Mouse (Mus musculus) heart, embryonic 13.5 days (tissue): Measurements from ENCODE around the gene Spint2. TPM values are rescaled to one million over a fixed set of nuclear protein-coding genes. Genes with fewer than 3 reads are reported as not detected.

Experiments
- ATAC-seq: fragments of 200-750 bp; cut with Nextera tagmentation; 2 replicates; pipeline ENCODE4 v1.8.0; 2017; ENCODE audit warnings: moderate TSS enrichment; ENCODE audit not compliant: insufficient number of reproducible peaks, low FRiP score, low TSS enrichment; ENCODE audit errors: extremely low read depth
- H3K27ac ChIP-seq: fragments of 300-500 bp; sonication (generic); replicated peaks from 2 replicates; pipeline ENCODE4 v1.5.1; 2015; ENCODE audit warnings: moderate library complexity, mild to moderate bottlenecking, inconsistent platforms
- H3K27me3 ChIP-seq: fragments of 300-500 bp; sonication (generic); replicated peaks from 2 replicates; pipeline ENCODE4 v1.6.1; 2015; ENCODE audit warnings: mild to moderate bottlenecking, inconsistent platforms
- H3K36me3 ChIP-seq: fragments of 300-500 bp; sonication (generic); 2 replicates; pipeline ENCODE4 v1.6.1; 2015; ENCODE audit warnings: mild to moderate bottlenecking, inconsistent platforms
- H3K4me1 ChIP-seq: fragments of 300-500 bp; sonication (generic); 2 replicates; pipeline ENCODE4 v1.6.1; 2015; ENCODE audit warnings: inconsistent platforms
- H3K4me2 ChIP-seq: fragments of 300-500 bp; sonication (generic); 2 replicates; pipeline ENCODE4 v1.6.1; 2015; ENCODE audit warnings: inconsistent platforms, mild to moderate bottlenecking, moderate library complexity
- H3K4me3 ChIP-seq: fragments of 300-500 bp; sonication (generic); 2 replicates; pipeline ENCODE4 v1.5.1; 2015; ENCODE audit warnings: moderate library complexity, mild to moderate bottlenecking, inconsistent platforms
- H3K9ac ChIP-seq: fragments of 300-500 bp; sonication (generic); 2 replicates; pipeline ENCODE4 v1.6.1; 2015; ENCODE audit warnings: inconsistent platforms, mild to moderate bottlenecking, moderate library complexity
- H3K9me3 ChIP-seq: fragments of 300-500 bp; sonication (generic); 2 replicates; pipeline ENCODE4 v1.6.1; 2016; ENCODE audit warnings: inconsistent platforms
- WGBS: fragments of 180-500 bp; shearing (Covaris S2); methylation state at CpG from one replicate; pipeline ENCODE4 v1.1.7; 2015; ENCODE audit warnings: mixed read lengths; 5-methylcytosine and 5-hydroxymethylcytosine counted together
- polyA plus RNA-seq: library from polyadenylated mRNA; unstranded; fragments of >200 nt; fragmentation: Nextera tagmentation; extraction: Ambion mirVana; gene quantifications from 2 replicates; pipeline ENCODE4 v1.2.1, GENCODE M21; 2015

The Spint2 gene
- polyA plus RNA-seq, 1 experiment from 2014 or later: 111 TPM

GRCm38 (mm10) chr7:29313572-29314261, 32.0 kb upstream of the Spint2 start:
- H3K4me2 ChIP-seq: no peak overlapping the region
- peaks cover 36% of the 10 kb centered on the region for H3K4me1 ChIP-seq
- no peak overlapping the region for H3K9ac ChIP-seq
- H3K27me3 ChIP-seq: peaks cover 80% of the 10 kb centered on the region
- no peak overlapping the region for H3K27ac ChIP-seq
- no peak for ATAC-seq
- no peaks in the 10 kb centered on the region for H3K9me3 ChIP-seq
- H3K36me3 ChIP-seq: no peaks in the 10 kb centered on the region
- WGBS: 50% methylated on average over 9 of the region's 9 CpGs
- no peak overlapping the region for H3K4me3 ChIP-seq

GRCm38 (mm10) chr7:29313051-29313450, 31.3 kb upstream of the Spint2 start:
- 33% methylated on average over 9 of the region's 9 CpGs for WGBS
- H3K9me3 ChIP-seq: no peaks in the 10 kb centered on the region
- peaks cover 80% of the 10 kb centered on the region for H3K27me3 ChIP-seq
- H3K36me3 ChIP-seq: no peaks in the 10 kb centered on the region
- no peak for ATAC-seq
- peaks cover 34% of the 10 kb centered on the region for H3K4me1 ChIP-seq
- H3K27ac ChIP-seq: no peak overlapping the region
- H3K9ac ChIP-seq: no peak overlapping the region
- H3K4me3 ChIP-seq: no peak overlapping the region
- no peak overlapping the region for H3K4me2 ChIP-seq

GRCm38 (mm10) chr7:29309749-29310148, 28.0 kb upstream of the Spint2 start:
- H3K27ac ChIP-seq: no peak overlapping the region
- no peaks in the 10 kb centered on the region for H3K36me3 ChIP-seq
- H3K27me3 ChIP-seq: peaks cover 75% of the 10 kb centered on the region
- H3K4me3 ChIP-seq: peak overlapping the region; percentile 57
- peaks cover 34% of the 10 kb centered on the region for H3K4me1 ChIP-seq
- H3K9me3 ChIP-seq: no peaks in the 10 kb centered on the region
- peak overlapping the region; percentile 79 for H3K9ac ChIP-seq
- peak overlapping the region; percentile 98 for H3K4me2 ChIP-seq
- no peak for ATAC-seq
- WGBS: 4% methylated on average over 5 of the region's 5 CpGs

- peaks cover 76% of the 10 kb centered on the region for H3K27me3 ChIP-seq
- peak overlapping the region; percentile 98 for H3K4me2 ChIP-seq
- H3K9ac ChIP-seq: peak overlapping the region; percentile 79
- ATAC-seq: no peak
- peaks cover 38% of the 10 kb centered on the region for H3K4me1 ChIP-seq
- no peak overlapping the region for H3K27ac ChIP-seq
- H3K4me3 ChIP-seq: peak overlapping the region; percentile 57
- WGBS: under 1% methylated on average over 36 of the region's 36 CpGs
- no peaks in the 10 kb centered on the region for H3K36me3 ChIP-seq
- H3K9me3 ChIP-seq: no peaks in the 10 kb centered on the region
Measured at GRCm38 (mm10) chr7:29309221-29309721, 27.6 kb upstream of the Spint2 start.

- no peaks in the 10 kb centered on the region for H3K9me3 ChIP-seq
- H3K4me2 ChIP-seq: peak overlapping the region; percentile 98
- ATAC-seq: peak; percentile 69
- H3K9ac ChIP-seq: peak overlapping the region; percentile 74
- 1% methylated on average over 42 of the region's 42 CpGs for WGBS
- no peak overlapping the region for H3K27ac ChIP-seq
- peak overlapping the region; percentile 67 for H3K4me3 ChIP-seq
- no peaks in the 10 kb centered on the region for H3K36me3 ChIP-seq
- H3K27me3 ChIP-seq: peaks cover 89% of the 10 kb centered on the region
- peaks cover 42% of the 10 kb centered on the region for H3K4me1 ChIP-seq
Measured at GRCm38 (mm10) chr7:29307350-29308104, 25.8 kb upstream of the Spint2 start.

- no peak overlapping the region for H3K9ac ChIP-seq
- H3K4me2 ChIP-seq: no peak overlapping the region
- H3K4me3 ChIP-seq: no peak overlapping the region
- ATAC-seq: no peak
- H3K4me1 ChIP-seq: peaks cover 42% of the 10 kb centered on the region
- 26% methylated on average over 7 of the region's 7 CpGs for WGBS
- H3K36me3 ChIP-seq: no peaks in the 10 kb centered on the region
- peaks cover 92% of the 10 kb centered on the region for H3K27me3 ChIP-seq
- no peak overlapping the region for H3K27ac ChIP-seq
- H3K9me3 ChIP-seq: no peaks in the 10 kb centered on the region
Measured at GRCm38 (mm10) chr7:29306619-29307018, 24.9 kb upstream of the Spint2 start.

GRCm38 (mm10) chr7:29306108-29306507, 24.4 kb upstream of the Spint2 start:
- Histone ChIP-seq H3K27me3 (peaks cover 89% of the 10 kb centered on the region), H3K4me1 (peaks cover 42% of the 10 kb centered on the region)

GRCm38 (mm10) chr7:29305263-29305988, 23.7 kb upstream of the Spint2 start:
- H3K4me3 ChIP-seq: peak overlapping the region; percentile 62
- H3K36me3 ChIP-seq: no peaks in the 10 kb centered on the region
- peaks cover 42% of the 10 kb centered on the region for H3K4me1 ChIP-seq
- no peak overlapping the region for H3K27ac ChIP-seq
- 26% methylated on average over 9 of the region's 9 CpGs for WGBS
- no peak for ATAC-seq
- H3K27me3 ChIP-seq: peaks cover 82% of the 10 kb centered on the region
- no peaks in the 10 kb centered on the region for H3K9me3 ChIP-seq
- H3K4me2 ChIP-seq: peak overlapping the region; percentile 96
- peak overlapping the region; percentile 78 for H3K9ac ChIP-seq

More at GRCm38 (mm10) chr7:29306108-29306507, 24.4 kb upstream of the Spint2 start:
- Histone ChIP-seq H3K4me3 (no peak overlapping the region), H3K9ac (no peak overlapping the region), H3K27ac (no peak overlapping the region), H3K4me2 (no peak overlapping the region), H3K36me3 (no peaks in the 10 kb centered on the region), H3K9me3 (no peaks in the 10 kb centered on the region)
- 45% methylated on average over 7 of the region's 7 CpGs for WGBS
- ATAC-seq: no peak

GRCm38 (mm10) chr7:29304463-29305262, 23.0 kb upstream of the Spint2 start:
- no peak overlapping the region for H3K27ac ChIP-seq
- no peaks in the 10 kb centered on the region for H3K36me3 ChIP-seq
- peak overlapping the region; percentile 96 for H3K4me2 ChIP-seq
- peak overlapping the region; percentile 78 for H3K9ac ChIP-seq
- H3K4me3 ChIP-seq: peak overlapping the region; percentile 62
- peaks cover 40% of the 10 kb centered on the region for H3K4me1 ChIP-seq
- ATAC-seq: no peak
- peaks cover 75% of the 10 kb centered on the region for H3K27me3 ChIP-seq
- H3K9me3 ChIP-seq: no peaks in the 10 kb centered on the region
- under 1% methylated on average over 48 of the region's 48 CpGs for WGBS

- Histone ChIP-seq H3K27ac (no peak within 1 kb of the TSS), H3K36me3 (no peaks in the 10 kb centered on the region), H3K27me3 (peaks cover 73% of the 10 kb centered on the region)
Measured at GRCm38 (mm10) chr7:29303738-29304462, 22.2 kb upstream of the Spint2 start, which contains the start of gene Dpf1. TSS of gene Dpf1 (plus strand) at chr7:29303951.

More at GRCm38 (mm10) chr7:29303738-29304462, 22.2 kb upstream of the Spint2 start, which contains the start of gene Dpf1:
- peaks cover 33% of the 10 kb centered on the region for H3K4me1 ChIP-seq
- WGBS: under 1% methylated on average over 66 of the region's 67 CpGs
- ATAC-seq: peak; percentile 52
- peak within 1 kb of the TSS; percentile 78 for H3K9ac ChIP-seq
- H3K4me3 ChIP-seq: peak within 1 kb of the TSS; percentile 62
- peak within 1 kb of the TSS; percentile 96 for H3K4me2 ChIP-seq
- H3K9me3 ChIP-seq: no peaks in the 10 kb centered on the region
